Mouse (Mus musculus): ENCODE measurements around the gene Boc.
"Not testable (repeated sequence)": the region's sequence is repeated elsewhere in the genome, so short reads cannot be mapped to it uniquely, and the experiment has no call there.

The Boc gene

GRCm38 (mm10) chr16:44492151-44492550 lies 66.5 kb downstream of the Boc start:
- in situ Hi-C loops (cut with MboI, MseI): no loop called here

GRCm38 (mm10) chr16:44491051-44491450 lies 67.6 kb downstream of the Boc start:
- in situ Hi-C loops (cut with MboI, MseI): no loop called here

GRCm38 (mm10) chr16:44487194-44487593 lies 71.5 kb downstream of the Boc start:
- in situ Hi-C loops (cut with MboI, MseI): loop anchor here (5.0 kb wide), 1 partner anchor 75 kb away; no protein-coding TSS in a partner anchor

- in situ Hi-C loops (cut with MboI, MseI): loop anchor here (5.0 kb wide), 1 partner anchor 76 kb away; no protein-coding TSS in a partner anchor
These were observed 72.1 kb downstream of the Boc start for GRCm38 (mm10) chr16:44486612-44487011.

GRCm38 (mm10) chr16:44485691-44486090 lies 73.0 kb downstream of the Boc start:
- in situ Hi-C loops (cut with MboI, MseI): loop anchor here (5.0 kb wide), 1 partner anchor 77 kb away; no protein-coding TSS in a partner anchor

- in situ Hi-C loops (cut with MboI, MseI): loop anchor here (5.0 kb wide), 2 partner anchors 77 to 212 kb away; no protein-coding TSS in a partner anchor
These were observed 73.9 kb downstream of the Boc start for GRCm38 (mm10) chr16:44484831-44485230.

GRCm38 (mm10) chr16:44484079-44484478 lies 74.6 kb downstream of the Boc start:
- in situ Hi-C loops (cut with MboI, MseI): loop anchor here (5.0 kb wide), 1 partner anchor 213 kb away; no protein-coding TSS in a partner anchor

GRCm38 (mm10) chr16:44481599-44482593 lies 76.8 kb downstream of the Boc start:
- in situ Hi-C loops (cut with MboI, MseI): loop anchor here (5.0 kb wide), 1 partner anchor 215 kb away; no protein-coding TSS in a partner anchor

GRCm38 (mm10) chr16:44480616-44481015 lies 78.1 kb downstream of the Boc start:
- in situ Hi-C loops (cut with MboI, MseI): loop anchor here (5.0 kb wide), 1 partner anchor 217 kb away; no protein-coding TSS in a partner anchor

- in situ Hi-C loops (cut with MboI, MseI): loop anchor here (5.0 kb wide), 1 partner anchor 217 kb away; no protein-coding TSS in a partner anchor
These were observed 78.8 kb downstream of the Boc start for GRCm38 (mm10) chr16:44479852-44480251.

GRCm38 (mm10) chr16:44478767-44479166 lies 79.9 kb downstream of the Boc start:
- in situ Hi-C loops (cut with MboI, MseI): no loop called here

- in situ Hi-C loops (cut with MboI, MseI): no loop called here
These were observed 82.9 kb downstream of the Boc start for GRCm38 (mm10) chr16:44475682-44476375.

GRCm38 (mm10) chr16:44475281-44475680 lies 83.4 kb downstream of the Boc start:
- in situ Hi-C loops (cut with MboI, MseI): no loop called here

GRCm38 (mm10) chr16:44460922-44461321 lies 97.8 kb downstream of the Boc start:
- in situ Hi-C loops (cut with MboI, MseI): no loop called here

GRCm38 (mm10) chr16:44458826-44459225 lies 99.9 kb downstream of the Boc start:
- in situ Hi-C loops (cut with MboI, MseI): no loop called here

GRCm38 (mm10) chr16:44457858-44458257 lies 100.8 kb downstream of the Boc start:
- in situ Hi-C loops (cut with MboI, MseI): no loop called here

GRCm38 (mm10) chr16:44441913-44442312 lies 116.8 kb downstream of the Boc start:
- in situ Hi-C loops (cut with MboI, MseI): not testable (repeated sequence)

- in situ Hi-C loops (cut with MboI, MseI): no loop called here
These were observed 123.2 kb downstream of the Boc start for GRCm38 (mm10) chr16:44435481-44435880.

All from T-helper 1 cell (primary cell).